Mouse (Mus musculus): Measurements from ENCODE around the gene Flnc.

DNA sequence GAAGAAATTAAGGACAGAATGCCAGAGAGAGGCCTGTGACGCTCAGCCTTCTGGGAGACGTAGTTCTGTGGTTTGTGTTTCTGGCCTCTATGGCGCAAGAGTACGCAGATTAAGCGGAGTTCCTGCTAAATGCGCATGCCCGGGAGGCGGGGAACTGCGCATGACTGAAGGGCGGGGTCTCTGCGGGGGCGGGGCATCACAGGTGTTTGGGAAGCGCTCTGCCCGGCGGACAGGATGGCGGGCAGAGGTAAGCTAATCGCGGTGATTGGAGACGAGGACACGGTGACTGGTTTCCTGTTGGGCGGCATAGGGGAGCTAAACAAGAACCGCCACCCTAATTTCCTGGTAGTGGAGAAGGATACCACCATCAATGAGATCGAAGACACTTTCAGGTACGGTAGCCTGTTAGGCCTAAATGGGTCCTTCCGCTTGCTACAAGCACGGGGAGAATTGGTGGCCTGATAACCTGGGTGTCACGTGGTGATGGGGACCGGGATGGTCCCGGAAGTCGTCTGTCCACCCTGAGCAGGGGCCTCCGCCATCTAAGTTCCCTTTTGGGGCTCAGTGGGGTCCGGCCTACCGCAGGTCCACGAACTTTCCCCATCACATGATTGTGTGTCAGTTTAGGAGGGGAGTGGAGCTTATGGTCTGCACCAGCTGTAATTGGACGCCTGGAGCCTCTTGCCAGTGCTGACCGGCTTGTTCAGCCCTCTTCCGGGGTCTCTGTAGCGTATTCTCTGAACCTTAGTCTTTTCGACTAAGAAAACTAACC, 34.7 kb downstream of the Flnc start, which contains the start of gene Atp6v1f:
- no peak for TF ChIP-seq GATA1 (IDR thresholded peaks at IDR 0.05; ENCODE audit: borderline replicate concordance, low read length)
- TF ChIP-seq FLI1 (IDR thresholded peaks at IDR 0.05; ENCODE audit: low read length), result no peak

Measured in megakaryocyte, embryonic 14.5 days (primary cell).